Mouse (Mus musculus) stomach, postnatal 0 days (tissue): ENCODE results near the gene Jaml. TPM values are rescaled to one million over a fixed set of nuclear protein-coding genes. Genes with fewer than 3 reads are reported as not detected.
A peak's percentile ranks its signal among the peaks of the same experiment; 100 is the strongest.

Experiments used
- ATAC-seq: fragments of 200-750 bp; cut with Nextera tagmentation; 2 replicates; pipeline ENCODE4 v1.8.0; 2017; ENCODE audit not compliant: low FRiP score, low TSS enrichment
- DNase-seq: peaks from one replicate; pipeline ENCODE4 v3.0.0-alpha.2; 2016; ENCODE audit warnings: low spot score
- H3K27ac ChIP-seq: fragments of 300-500 bp; sonication (generic); replicated peaks from 2 replicates; pipeline ENCODE4 v1.5.1; 2014; ENCODE audit warnings: mild to moderate bottlenecking, control low read depth
- H3K27me3 ChIP-seq: fragments of 300-500 bp; sonication (generic); 2 replicates; pipeline ENCODE4 v1.6.1; 2014; ENCODE audit warnings: low read length; ENCODE audit not compliant: control insufficient read depth, insufficient read depth
- H3K36me3 ChIP-seq: fragments of 300-500 bp; sonication (generic); 2 replicates; pipeline ENCODE4 v1.6.1; 2014; ENCODE audit warnings: low read length, mixed read lengths; ENCODE audit not compliant: control insufficient read depth, insufficient read depth
- H3K4me1 ChIP-seq: fragments of 300-500 bp; sonication (generic); replicated peaks from 2 replicates; pipeline ENCODE4 v1.6.1; 2014; ENCODE audit warnings: antibody characterized with exemption; ENCODE audit not compliant: control insufficient read depth, insufficient read depth
- H3K4me2 ChIP-seq: fragments of 300-500 bp; sonication (generic); replicated peaks from 2 replicates; pipeline ENCODE4 v1.6.1; 2014; ENCODE audit warnings: low read depth, mild to moderate bottlenecking, control low read depth, moderate library complexity
- H3K4me3 ChIP-seq: fragments of 300-500 bp; sonication (generic); 2 replicates; pipeline ENCODE4 v1.5.1; 2014; ENCODE audit warnings: low read depth, low read length, control low read depth
- H3K9ac ChIP-seq: fragments of 300-500 bp; sonication (generic); 2 replicates; pipeline ENCODE4 v1.6.1; 2014; ENCODE audit warnings: mild to moderate bottlenecking, low read length, control low read depth, mixed read lengths
- H3K9me3 ChIP-seq: fragments of 300-500 bp; sonication (generic); 2 replicates; pipeline ENCODE4 v1.6.1; 2016; ENCODE audit warnings: low read length; ENCODE audit not compliant: control insufficient read depth
- CTCF ChIP-seq: IDR thresholded peaks from 2 replicates; pipeline ENCODE4 v1.5.1; 2016; ENCODE audit warnings: antibody characterized with exemption, low read depth, mild to moderate bottlenecking, moderate library complexity
- EP300 ChIP-seq: optimal IDR thresholded peaks from 2 replicates; pipeline ENCODE3; 2016; ENCODE audit warnings: antibody characterized with exemption
- WGBS: fragments of 180-500 bp; shearing (Covaris S2); extraction: QIAGEN DNeasy Blood & Tissue Kit; methylation state at CpG from one replicate; pipeline ENCODE4 v1.1.7; 2014; 5-methylcytosine and 5-hydroxymethylcytosine counted together
- polyA plus RNA-seq: library from polyadenylated mRNA; unstranded; fragments of >200 nt; fragmentation: Nextera tagmentation; extraction: Ambion mirVana; gene quantifications from 2 replicates; pipeline ENCODE4 v1.2.1, GENCODE M21; 2015

Gene Jaml
- polyA plus RNA-seq, 1 experiment from 2014 or later: 3.5 TPM

DNA sequence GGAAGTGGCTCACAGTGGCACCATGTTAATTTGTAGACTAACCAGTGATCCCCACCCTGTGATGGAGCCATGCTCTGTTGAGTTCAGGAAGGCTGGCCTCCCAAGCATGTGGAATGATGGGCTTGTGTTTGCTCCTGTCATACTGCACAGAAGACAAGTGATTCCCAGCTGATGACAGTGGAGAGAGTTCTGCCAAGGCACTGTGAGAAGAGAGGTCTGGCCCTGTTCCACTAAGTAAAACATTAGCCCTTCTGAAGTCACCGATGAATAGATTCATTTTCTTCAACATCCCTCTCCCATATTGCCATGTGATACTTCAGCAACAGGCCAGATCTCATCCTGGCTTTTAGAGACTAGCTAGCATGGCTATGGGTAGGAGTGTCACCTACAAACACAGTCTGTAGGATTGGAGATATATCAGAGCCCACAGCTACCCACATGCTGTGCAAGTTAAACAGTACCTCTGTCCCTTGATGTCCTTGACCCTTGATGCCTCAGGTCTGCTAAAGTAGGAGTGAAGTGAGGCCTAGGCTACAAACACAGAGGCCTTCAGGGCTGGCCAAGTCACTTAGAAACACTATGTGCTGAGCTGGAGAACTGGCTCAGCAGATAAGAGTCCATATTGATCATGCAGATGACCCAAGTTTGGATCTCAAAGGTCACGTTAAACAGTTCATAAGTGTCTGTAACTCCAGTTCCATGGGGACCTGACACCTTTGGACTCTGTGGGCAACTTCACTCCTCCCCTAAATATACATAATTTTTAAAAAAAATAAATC, 26.8 kb downstream of the Jaml start:
- no peak overlapping the region for H3K4me2 ChIP-seq
- 79% methylated on average over 2 of the region's 2 CpGs for WGBS
- TF ChIP-seq EP300 (no peak), CTCF (no peak)
- no peaks in the 10 kb centered on the region for H3K4me1 ChIP-seq
- no peak for DNase-seq
- no peak overlapping the region for H3K27ac ChIP-seq
- no peaks in the 10 kb centered on the region for H3K9me3 ChIP-seq
- H3K27me3 ChIP-seq: no peaks in the 10 kb centered on the region
- ATAC-seq: no peak
- no peaks in the 10 kb centered on the region for H3K36me3 ChIP-seq
- no peak overlapping the region for H3K4me3 ChIP-seq
- no peak overlapping the region for H3K9ac ChIP-seq

DNA sequence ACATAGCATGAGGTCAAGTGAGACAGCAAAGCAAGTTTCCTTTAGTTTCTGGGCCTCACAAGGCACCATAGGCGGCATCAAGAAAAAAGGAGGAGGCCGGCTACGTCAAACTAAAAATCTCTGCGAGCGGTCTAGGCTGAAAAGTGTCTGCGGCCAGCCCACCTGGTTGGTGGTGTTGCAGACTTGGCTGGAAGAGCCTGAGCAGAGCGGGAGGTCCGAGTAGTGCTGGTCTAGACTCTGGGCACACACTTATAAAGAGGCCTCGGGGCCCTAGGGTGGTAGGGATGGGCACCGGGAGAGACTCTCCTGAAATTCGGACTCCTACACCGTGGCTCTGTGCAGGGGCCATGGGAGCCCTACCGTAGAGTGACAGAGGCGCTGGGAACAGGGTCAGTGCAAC, 36.7 kb downstream of the Jaml start:
- DNase-seq: peak; percentile 54
- Histone ChIP-seq H3K9ac (no peak overlapping the region), H3K36me3 (no peaks in the 10 kb centered on the region), H3K27me3 (no peaks in the 10 kb centered on the region), H3K4me2 (peak overlapping the region; percentile 52), H3K9me3 (no peaks in the 10 kb centered on the region), H3K27ac (no peak overlapping the region), H3K4me3 (peak overlapping the region; percentile 23; the same call in 1 of the 2 replicates), H3K4me1 (no peaks in the 10 kb centered on the region; the same call in 1 of the 2 replicates)
- no peak for TF ChIP-seq EP300
- TF ChIP-seq CTCF: no peak
- peak; percentile 43 for ATAC-seq
- 8% methylated on average over 14 of the region's 14 CpGs for WGBS

- 52% methylated on average over 9 of the region's 9 CpGs for WGBS
- TF ChIP-seq EP300 (no peak), CTCF (no peak)
- no peaks in the 10 kb centered on the region for H3K27me3 ChIP-seq
- ATAC-seq (no peak), DNase-seq (no peak)
- H3K27ac ChIP-seq: no peak overlapping the region
- no peak overlapping the region for H3K4me3 ChIP-seq
- no peaks in the 10 kb centered on the region; the same call in 1 of the 2 replicates for H3K4me1 ChIP-seq
- H3K9me3 ChIP-seq: no peaks in the 10 kb centered on the region
- H3K36me3 ChIP-seq: no peaks in the 10 kb centered on the region
- H3K9ac ChIP-seq: no peak overlapping the region
- H3K4me2 ChIP-seq: no peak overlapping the region
Observed at GRCm38 (mm10) chr9:45116819-45117218, 37.8 kb downstream of the Jaml start.

DNA sequence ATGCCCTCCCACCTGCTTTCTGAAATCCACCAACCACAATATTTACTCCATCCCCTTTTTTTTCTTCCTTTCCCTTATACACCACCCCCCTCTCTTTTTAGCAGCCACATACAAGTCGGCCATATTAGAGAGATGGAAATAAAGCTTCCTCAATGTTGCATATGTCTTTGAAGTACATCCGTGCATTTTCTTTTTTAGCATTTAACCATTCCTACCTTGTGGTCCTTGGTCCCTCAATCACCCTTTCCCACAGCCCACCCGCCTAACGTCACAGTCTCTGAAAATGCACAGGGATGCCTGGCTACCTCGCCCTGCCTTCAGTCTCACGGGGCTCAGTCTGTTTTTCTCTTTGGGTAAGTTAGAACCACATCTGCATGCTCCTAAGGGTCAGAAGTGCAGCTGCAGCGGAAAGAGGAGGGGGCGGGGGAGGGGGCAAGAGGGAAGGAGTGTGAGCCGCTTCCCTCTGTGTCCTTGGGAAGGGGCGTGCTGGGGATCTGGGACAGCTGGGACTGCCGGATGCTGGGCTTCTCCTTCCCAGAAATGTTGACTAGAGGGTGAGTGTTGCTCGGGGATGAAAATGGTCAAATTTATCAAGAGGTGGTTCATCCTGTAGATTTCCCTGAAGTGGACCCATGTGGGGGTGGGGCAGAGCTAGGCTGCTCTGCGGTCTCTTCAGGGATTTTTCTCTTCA, 38.9 kb downstream of the Jaml start, which contains the start of gene Scn2b:
Scn2b (plus strand) TSS at position 42 of the 691 bp plus-strand sequence.
- no peak for ATAC-seq
- no peaks in the 10 kb centered on the region for H3K27me3 ChIP-seq
- H3K4me1 ChIP-seq: no peaks in the 10 kb centered on the region; the same call in 1 of the 2 replicates
- TF ChIP-seq CTCF (no peak), EP300 (no peak)
- no peaks in the 10 kb centered on the region for H3K9me3 ChIP-seq
- H3K9ac ChIP-seq: peak within 1 kb of the TSS; percentile 59
- H3K4me3 ChIP-seq: peak within 1 kb of the TSS; percentile 45
- H3K36me3 ChIP-seq: no peaks in the 10 kb centered on the region
- 0 out of 2 replicates have a peak within 1 kb of the TSS, but pooled peaks have one; percentile 49 for H3K27ac ChIP-seq
- 3% methylated on average over 13 of the region's 13 CpGs for WGBS
- peak within 1 kb of the TSS; percentile 53 for H3K4me2 ChIP-seq
- no peak for DNase-seq

- peak overlapping the region; percentile 45; the same call in 1 of the 2 replicates for H3K4me3 ChIP-seq
- H3K36me3 ChIP-seq: no peaks in the 10 kb centered on the region
- no peaks in the 10 kb centered on the region; the same call in 1 of the 2 replicates for H3K4me1 ChIP-seq
- H3K4me2 ChIP-seq: peak overlapping the region; percentile 53
- peak overlapping the region; percentile 27 for H3K9ac ChIP-seq
- no peak overlapping the region for H3K27ac ChIP-seq
- H3K9me3 ChIP-seq: no peaks in the 10 kb centered on the region
- TF ChIP-seq CTCF (no peak), EP300 (no peak)
- ATAC-seq (no peak), DNase-seq (no peak)
- 27% methylated on average over 10 of the region's 10 CpGs for WGBS
- no peaks in the 10 kb centered on the region for H3K27me3 ChIP-seq
Observed at GRCm38 (mm10) chr9:45118552-45118951, 39.6 kb downstream of the Jaml start.
